Mouse (Mus musculus): ENCODE data around the gene Golim4.

DNA sequence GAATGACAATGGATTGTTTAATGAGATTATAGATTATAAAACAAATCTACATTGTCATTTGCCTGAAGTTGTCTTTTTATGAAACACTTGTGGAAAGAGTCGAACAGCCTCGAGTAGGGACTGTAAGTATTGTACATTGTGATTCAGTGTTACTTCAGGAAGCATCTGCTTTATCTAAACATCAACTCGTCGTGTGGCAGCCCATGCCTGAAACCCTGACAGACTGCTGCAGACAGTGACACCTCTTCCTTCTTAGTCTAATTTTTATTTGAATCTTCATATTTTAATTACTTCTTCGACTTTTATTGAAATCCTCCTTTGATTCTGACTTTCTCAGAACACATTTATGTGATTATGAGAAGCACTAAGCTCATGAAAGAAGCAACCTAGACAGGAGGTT is 7.4 kb downstream of the Golim4 start:
- TF ChIP-seq CTCF (conservative IDR thresholded peaks at IDR 0.05; ENCODE audit: low read length): no peak
- TF ChIP-seq NANOG (IDR thresholded peaks at IDR 0.05; ENCODE audit: borderline replicate concordance, low read length): no peak
- TF ChIP-seq POU5F1 (IDR thresholded peaks at IDR 0.05; ENCODE audit: borderline replicate concordance, low read length): no peak

Measured in E14TG2a.4 (cell line).